Mouse (Mus musculus): ENCODE data around the gene Tnpo1.

- TF ChIP-seq CTCF (IDR thresholded peaks at IDR 0.05; ENCODE audit: low read depth, low read length), result no peak
- no peak for TF ChIP-seq POLR2A (IDR thresholded peaks at IDR 0.05; ENCODE audit: borderline replicate concordance, low read depth, low read length)
Observed at GRCm38 (mm10) chr13:98899550-98899949, 26.6 kb downstream of the Tnpo1 start.
